Mouse (Mus musculus) myocyte (in vitro differentiated cells): ENCODE data around the gene Dync1li1. TPM values are rescaled to one million over a fixed set of nuclear protein-coding genes. Genes with fewer than 3 reads are reported as not detected.
"Not testable (repeated sequence)": the region's sequence is repeated elsewhere in the genome, so short reads cannot be mapped to it uniquely, and the experiment has no call there.

ENCODE experiments used
- H3K27me3 ChIP-seq: one replicate; pipeline ENCODE4 v1.6.1; 2011; ENCODE audit not compliant: control insufficient read depth, insufficient read depth, insufficient read length
- H3K36me3 ChIP-seq: one replicate; pipeline ENCODE4 v1.6.1; 2011; ENCODE audit not compliant: control insufficient read depth, insufficient read depth
- H3K4me2 ChIP-seq: one replicate; pipeline ENCODE4 v1.6.1; 2011; ENCODE audit warnings: low read depth, control low read depth
- H3K4me3 ChIP-seq: one replicate; pipeline ENCODE4 v1.5.1; 2011; ENCODE audit warnings: mild to moderate bottlenecking, control low read depth, moderate library complexity
- H3K79me2 ChIP-seq: one replicate; pipeline ENCODE4 v1.6.1; 2011; ENCODE audit not compliant: control insufficient read depth, insufficient read depth
- H3ac ChIP-seq: one replicate; pipeline ENCODE4 v1.6.1; 2011; ENCODE audit not compliant: control insufficient read depth, insufficient read length
- CEBPB ChIP-seq: IDR thresholded peaks from 2 replicates; pipeline ENCODE4 v1.6.1; 2011; ENCODE audit warnings: mild to moderate bottlenecking, moderate library complexity; ENCODE audit not compliant: poor library complexity, insufficient read depth, severe bottlenecking
- E2F4 ChIP-seq: IDR thresholded peaks from one replicate; pipeline ENCODE4 v1.6.1; 2011; ENCODE audit warnings: mild to moderate bottlenecking, control low read depth, moderate library complexity; ENCODE audit not compliant: insufficient read depth
- MAX ChIP-seq: IDR thresholded peaks from one replicate; pipeline ENCODE4 v1.6.1; 2011; ENCODE audit warnings: low read depth, mild to moderate bottlenecking, control low read depth
- MYOD1 ChIP-seq, 3 experiments: IDR thresholded peaks; one replicate each; pipeline ENCODE4 v1.6.1; 2011; ENCODE audit warnings: control low read depth in 2 of 3, low read depth in 2 of 3, mild to moderate bottlenecking in 2 of 3, moderate library complexity in 1 of 3; ENCODE audit not compliant: insufficient read length in 2 of 3, control insufficient read depth in 1 of 3
- MYOG ChIP-seq, 3 experiments: IDR thresholded peaks; one replicate each; pipeline ENCODE4 v1.6.1; 2011; ENCODE audit warnings: control low read depth in 2 of 3, low read depth in 2 of 3, mild to moderate bottlenecking in 2 of 3; ENCODE audit not compliant: insufficient read length in 2 of 3, control insufficient read depth in 1 of 3, insufficient read depth in 1 of 3
- POLR2A ChIP-seq: IDR thresholded peaks from one replicate; pipeline ENCODE4 v1.6.1; 2011; ENCODE audit warnings: low read depth, mild to moderate bottlenecking, control low read depth, moderate library complexity; ENCODE audit not compliant: insufficient read length
- POLR2AphosphoS2 ChIP-seq: IDR thresholded peaks from one replicate; pipeline ENCODE4 v1.6.1; 2011; ENCODE audit warnings: low read depth, control low read depth; ENCODE audit not compliant: insufficient read length
- REST ChIP-seq: IDR thresholded peaks from one replicate; pipeline ENCODE4 v1.6.1; 2011; ENCODE audit warnings: mild to moderate bottlenecking, control low read depth, moderate library complexity; ENCODE audit not compliant: insufficient read depth, insufficient read length
- SRF ChIP-seq: IDR thresholded peaks from one replicate; pipeline ENCODE4 v1.6.1; 2011; ENCODE audit warnings: low read depth; ENCODE audit not compliant: control insufficient read depth, insufficient read length
- TCF12 ChIP-seq: IDR thresholded peaks from one replicate; pipeline ENCODE4 v1.6.1; 2011; ENCODE audit warnings: mild to moderate bottlenecking, control low read depth; ENCODE audit not compliant: poor library complexity, insufficient read depth, severe bottlenecking
- TCF3 ChIP-seq: IDR thresholded peaks from one replicate; pipeline ENCODE4 v1.6.1; 2011; ENCODE audit warnings: low read depth, control low read depth; ENCODE audit not compliant: insufficient read length
- USF1 ChIP-seq: IDR thresholded peaks from one replicate; pipeline ENCODE4 v1.6.1; 2011; ENCODE audit warnings: low read depth, mild to moderate bottlenecking, control low read depth, moderate library complexity
- polyA plus RNA-seq: library from polyadenylated mRNA; unstranded; fragments of >200 nt; fragmentation: generic; extraction: Trizol; gene quantifications from one replicate; pipeline ENCODE4 v1.2.1, GENCODE M21; 2012; ENCODE audit warnings: missing spikeins

The Dync1li1 gene
- polyA plus RNA-seq, 1 experiment = 70.9 TPM

DNA sequence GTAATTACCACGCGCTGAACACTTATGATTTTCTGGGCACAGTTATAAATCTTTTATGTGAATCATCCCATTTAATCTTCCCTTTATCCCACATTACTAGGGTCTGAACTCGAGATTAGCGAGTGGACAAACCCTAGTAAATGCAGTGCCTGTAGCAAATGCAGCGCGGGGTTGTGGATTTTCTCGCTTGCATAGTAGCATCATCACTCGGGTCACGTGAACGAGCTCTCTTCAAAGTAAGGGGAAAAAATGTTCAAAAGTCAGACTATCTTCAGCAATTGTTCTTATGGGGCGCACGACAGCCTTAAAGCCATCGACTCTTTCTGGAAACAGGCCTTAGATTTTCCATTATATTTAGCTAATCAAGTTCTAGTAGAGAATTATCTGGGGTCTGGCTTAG lies 951 bp upstream of the Dync1li1 start:
- no peaks in the 10 kb centered on the region for H3K27me3 ChIP-seq
- H3K4me2 ChIP-seq = peak overlapping the region; percentile 91
- H3ac ChIP-seq = peak overlapping the region; percentile 98
- peaks cover 34% of the 10 kb centered on the region for H3K79me2 ChIP-seq
- TF ChIP-seq MYOD1 (IDR thresholded peaks at IDR 0.05; ENCODE audit: control insufficient read depth in 1 of 3, insufficient read length in 2 of 3, low read depth in 2 of 3) (no peak), TCF3 (no peak), E2F4 (no peak), SRF (no peak), MYOG (IDR thresholded peaks at IDR 0.05; ENCODE audit: control insufficient read depth in 1 of 3, insufficient read depth in 1 of 3, insufficient read length in 2 of 3, low read depth in 2 of 3) (no peak), CEBPB (no peak), MAX (no peak), POLR2AphosphoS2 (no peak), TCF12 (no peak), REST (no peak), USF1 (no peak)
- peaks cover 9% of the 10 kb centered on the region for H3K36me3 ChIP-seq
- peak overlapping the region; percentile 86 for H3K4me3 ChIP-seq

GRCm38 (mm10) chr9:114688953-114689407 lies 390 bp downstream of the Dync1li1 start:
- Histone ChIP-seq H3K27me3 (no peaks in the 10 kb centered on the region), H3K79me2 (peaks cover 47% of the 10 kb centered on the region), H3ac (peak overlapping the region; percentile 98), H3K4me3 (peak overlapping the region; percentile 86), H3K4me2 (peak overlapping the region; percentile 77), H3K36me3 (peaks cover 12% of the 10 kb centered on the region)
- TF ChIP-seq REST = no peak
- no peak for TF ChIP-seq SRF
- TF ChIP-seq MAX = no peak
- no peak for TF ChIP-seq MYOG (IDR thresholded peaks at IDR 0.05; ENCODE audit: control insufficient read depth in 1 of 3, insufficient read depth in 1 of 3, insufficient read length in 2 of 3, low read depth in 2 of 3)
- peak in 1 of 3 experiments; percentile 41 for TF ChIP-seq MYOD1 (IDR thresholded peaks at IDR 0.05; ENCODE audit: control insufficient read depth in 1 of 3, insufficient read length in 2 of 3, low read depth in 2 of 3)
- no peak for TF ChIP-seq E2F4

DNA sequence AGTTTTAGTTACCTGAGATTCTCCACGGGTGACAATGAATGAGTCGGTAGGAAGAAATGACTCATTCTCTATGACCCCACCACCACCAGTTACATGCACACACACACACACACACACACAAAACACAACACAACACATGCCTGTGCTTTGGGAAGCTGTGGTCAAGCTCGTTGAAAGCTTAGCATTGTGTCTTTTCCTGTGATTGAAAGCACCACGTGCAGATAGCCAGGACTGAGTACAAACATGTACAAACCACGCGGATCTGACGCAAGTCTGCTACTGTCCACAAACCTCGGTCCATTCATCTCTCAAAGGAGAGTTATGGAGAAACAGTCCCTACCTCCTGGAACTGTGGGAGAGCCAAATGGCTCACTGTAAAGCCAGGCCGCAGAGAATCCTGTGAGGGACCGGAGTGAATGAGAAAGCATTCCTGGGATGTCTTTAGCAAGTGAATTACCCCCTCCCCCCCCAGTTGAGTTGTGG lies 1.6 kb downstream of the Dync1li1 start:
- Histone ChIP-seq H3ac (peak overlapping the region; percentile 98), H3K4me3 (peak overlapping the region; percentile 86), H3K27me3 (no peaks in the 10 kb centered on the region), H3K4me2 (peak overlapping the region; percentile 77), H3K79me2 (peaks cover 59% of the 10 kb centered on the region), H3K36me3 (peaks cover 12% of the 10 kb centered on the region)
- TF ChIP-seq REST (no peak), E2F4 (no peak), MAX (peak; percentile 97), TCF3 (no peak), POLR2AphosphoS2 (no peak), USF1 (peak; percentile 43), POLR2A (peak; percentile 29), MYOD1 (IDR thresholded peaks at IDR 0.05; ENCODE audit: control insufficient read depth in 1 of 3, insufficient read length in 2 of 3, low read depth in 2 of 3) (peak; percentile 26 to 95 (median 89)), MYOG (IDR thresholded peaks at IDR 0.05; ENCODE audit: control insufficient read depth in 1 of 3, insufficient read depth in 1 of 3, insufficient read length in 2 of 3, low read depth in 2 of 3) (no peak), CEBPB (peak; percentile 63; the same call in 1 of the 2 replicates)

DNA sequence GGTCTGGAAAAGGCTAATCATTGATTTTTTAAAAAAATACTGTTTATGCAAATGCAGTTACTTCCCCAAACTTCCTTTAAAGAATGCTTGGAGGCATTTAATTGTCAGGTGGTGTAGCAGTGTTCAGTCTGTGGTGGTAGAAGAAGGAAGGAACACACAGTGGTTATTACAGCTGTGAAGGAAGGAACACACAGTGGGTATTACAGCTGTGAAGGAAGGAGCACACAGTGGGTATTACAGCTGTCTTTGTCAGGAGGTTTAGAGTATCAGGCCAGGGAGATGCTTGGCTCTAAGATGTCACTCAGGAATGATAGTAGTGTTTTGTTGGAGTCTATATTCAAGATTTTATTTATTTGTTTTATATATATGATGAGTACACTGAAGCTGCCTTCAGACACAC lies 2.5 kb downstream of the Dync1li1 start:
- H3K79me2 ChIP-seq = peaks cover 65% of the 10 kb centered on the region
- H3K27me3 ChIP-seq = no peaks in the 10 kb centered on the region
- no peak overlapping the region for H3ac ChIP-seq
- H3K4me3 ChIP-seq = peak overlapping the region; percentile 86
- peak overlapping the region; percentile 77 for H3K4me2 ChIP-seq
- H3K36me3 ChIP-seq = peaks cover 12% of the 10 kb centered on the region
- no peak for TF ChIP-seq TCF12
- TF ChIP-seq POLR2A = no peak
- no peak for TF ChIP-seq TCF3
- TF ChIP-seq E2F4 = no peak
- no peak for TF ChIP-seq POLR2AphosphoS2
- TF ChIP-seq REST = no peak
- no peak for TF ChIP-seq MYOG (IDR thresholded peaks at IDR 0.05; ENCODE audit: control insufficient read depth in 1 of 3, insufficient read depth in 1 of 3, insufficient read length in 2 of 3, low read depth in 2 of 3)
- TF ChIP-seq MAX = no peak
- TF ChIP-seq SRF = no peak

- peaks cover 22% of the 10 kb centered on the region for H3K36me3 ChIP-seq
- H3K4me2 ChIP-seq, H3ac ChIP-seq, H3K4me3 ChIP-seq, H3K27me3 ChIP-seq: not testable (repeated sequence)
- H3K79me2 ChIP-seq = peaks cover 96% of the 10 kb centered on the region
These were observed 7.1 kb downstream of the Dync1li1 start for GRCm38 (mm10) chr9:114695662-114696061.
